Mouse (Mus musculus): ENCODE data around the gene Adamts4. TPM values are rescaled to one million over a fixed set of nuclear protein-coding genes. Genes with fewer than 3 reads are reported as not detected.
A peak's percentile ranks its signal among the peaks of the same experiment; 100 is the strongest.

Adamts4 gene
- polyA plus RNA-seq, 1 experiment from 2014 or later = 3.7 TPM

- H3K27ac ChIP-seq = no peak overlapping the region
These were observed 21.0 kb downstream of the Adamts4 start for GRCm38 (mm10) chr1:171271196-171271595.

GRCm38 (mm10) chr1:171271622-171272021 lies 21.4 kb downstream of the Adamts4 start:
- Histone ChIP-seq H3K9me3 (ENCODE audit: control insufficient read depth, low read length) (no peaks in the 10 kb centered on the region), H3K27me3 (ENCODE audit: control insufficient read depth, insufficient read depth, low read length) (no peaks in the 10 kb centered on the region), H3K27ac (no peak overlapping the region), H3K9ac (peak overlapping the region; percentile 34; the same call in 1 of the 2 replicates), H3K4me3 (replicated peaks; ENCODE audit: low read length) (peak overlapping the region; percentile 74; the same call in 1 of the 2 replicates), H3K36me3 (replicated peaks; ENCODE audit: control insufficient read depth, insufficient read depth) (peaks cover 50% of the 10 kb centered on the region), H3K4me2 (replicated peaks) (peak overlapping the region; percentile 81), H3K4me1 (replicated peaks; ENCODE audit: control insufficient read depth, insufficient read depth, low read length) (peaks cover 19% of the 10 kb centered on the region)
- 71% methylated on average over 10 of the region's 10 CpGs for WGBS
- no peak for ATAC-seq (ENCODE audit: low FRiP score)
- DNase-seq (ENCODE audit: low spot score) = no peak

More at GRCm38 (mm10) chr1:171271196-171271595, 21.0 kb downstream of the Adamts4 start:
- DNase-seq (ENCODE audit: low spot score) = no peak
- no peaks in the 10 kb centered on the region for H3K27me3 ChIP-seq (ENCODE audit: control insufficient read depth, insufficient read depth, low read length)
- H3K36me3 ChIP-seq (replicated peaks; ENCODE audit: control insufficient read depth, insufficient read depth) = peaks cover 46% of the 10 kb centered on the region
- WGBS = 57% methylated on average over 9 of the region's 9 CpGs
- peak overlapping the region; percentile 81 for H3K4me2 ChIP-seq (replicated peaks)
- peak overlapping the region; percentile 82 for H3K9ac ChIP-seq
- ATAC-seq (ENCODE audit: low FRiP score) = no peak
- H3K4me3 ChIP-seq (replicated peaks; ENCODE audit: low read length) = peak overlapping the region; percentile 74
- no peaks in the 10 kb centered on the region for H3K9me3 ChIP-seq (ENCODE audit: control insufficient read depth, low read length)
- peaks cover 19% of the 10 kb centered on the region for H3K4me1 ChIP-seq (replicated peaks; ENCODE audit: control insufficient read depth, insufficient read depth, low read length)

GRCm38 (mm10) chr1:171272086-171272485 lies 21.9 kb downstream of the Adamts4 start:
- no peak for ATAC-seq (ENCODE audit: low FRiP score)
- Histone ChIP-seq H3K4me2 (replicated peaks) (0 out of 2 replicates have a peak overlapping the region, but pooled peaks have one; percentile 81), H3K4me1 (replicated peaks; ENCODE audit: control insufficient read depth, insufficient read depth, low read length) (peaks cover 19% of the 10 kb centered on the region), H3K27me3 (ENCODE audit: control insufficient read depth, insufficient read depth, low read length) (no peaks in the 10 kb centered on the region), H3K4me3 (replicated peaks; ENCODE audit: low read length) (no peak overlapping the region), H3K36me3 (replicated peaks; ENCODE audit: control insufficient read depth, insufficient read depth) (peaks cover 55% of the 10 kb centered on the region), H3K9ac (0 out of 2 replicates have a peak overlapping the region, but pooled peaks have one; percentile 34), H3K9me3 (ENCODE audit: control insufficient read depth, low read length) (no peaks in the 10 kb centered on the region), H3K27ac (no peak overlapping the region)
- no peak for DNase-seq (ENCODE audit: low spot score)
- 94% methylated on average over 3 of the region's 3 CpGs for WGBS

- H3K36me3 ChIP-seq (replicated peaks; ENCODE audit: control insufficient read depth, insufficient read depth) = peaks cover 66% of the 10 kb centered on the region
- no peak for ATAC-seq (ENCODE audit: low FRiP score)
- WGBS = 93% methylated on average over 12 of the region's 12 CpGs
These were observed 23.9 kb downstream of the Adamts4 start for GRCm38 (mm10) chr1:171274171-171274570.

GRCm38 (mm10) chr1:171275144-171275734 lies 25.0 kb downstream of the Adamts4 start:
- Histone ChIP-seq H3K4me1 (replicated peaks; ENCODE audit: control insufficient read depth, insufficient read depth, low read length) (peaks cover 19% of the 10 kb centered on the region), H3K4me3 (replicated peaks; ENCODE audit: low read length) (no peak overlapping the region), H3K27me3 (ENCODE audit: control insufficient read depth, insufficient read depth, low read length) (no peaks in the 10 kb centered on the region), H3K9ac (no peak overlapping the region), H3K27ac (no peak overlapping the region), H3K4me2 (replicated peaks) (no peak overlapping the region), H3K36me3 (replicated peaks; ENCODE audit: control insufficient read depth, insufficient read depth) (peaks cover 66% of the 10 kb centered on the region), H3K9me3 (ENCODE audit: control insufficient read depth, low read length) (no peaks in the 10 kb centered on the region)
- DNase-seq (ENCODE audit: low spot score) = no peak
- WGBS = 80% methylated on average over 11 of the region's 11 CpGs
- ATAC-seq (ENCODE audit: low FRiP score) = no peak

More at GRCm38 (mm10) chr1:171274171-171274570, 23.9 kb downstream of the Adamts4 start:
- Histone ChIP-seq H3K9me3 (ENCODE audit: control insufficient read depth, low read length) (no peaks in the 10 kb centered on the region), H3K4me3 (replicated peaks; ENCODE audit: low read length) (no peak overlapping the region), H3K27me3 (ENCODE audit: control insufficient read depth, insufficient read depth, low read length) (no peaks in the 10 kb centered on the region), H3K27ac (no peak overlapping the region), H3K4me1 (replicated peaks; ENCODE audit: control insufficient read depth, insufficient read depth, low read length) (peaks cover 19% of the 10 kb centered on the region), H3K4me2 (replicated peaks) (no peak overlapping the region), H3K9ac (no peak overlapping the region)
- no peak for DNase-seq (ENCODE audit: low spot score)

- Histone ChIP-seq H3K4me2 (replicated peaks) (no peak overlapping the region), H3K9me3 (ENCODE audit: control insufficient read depth, low read length) (no peaks in the 10 kb centered on the region), H3K4me1 (replicated peaks; ENCODE audit: control insufficient read depth, insufficient read depth, low read length) (peaks cover 17% of the 10 kb centered on the region), H3K4me3 (replicated peaks; ENCODE audit: low read length) (no peak overlapping the region), H3K9ac (no peak overlapping the region), H3K27me3 (ENCODE audit: control insufficient read depth, insufficient read depth, low read length) (no peaks in the 10 kb centered on the region), H3K36me3 (replicated peaks; ENCODE audit: control insufficient read depth, insufficient read depth) (peaks cover 66% of the 10 kb centered on the region), H3K27ac (no peak overlapping the region)
- WGBS = 95% methylated on average over 14 of the region's 14 CpGs
- no peak for ATAC-seq (ENCODE audit: low FRiP score)
- DNase-seq (ENCODE audit: low spot score) = no peak
These were observed 26.0 kb downstream of the Adamts4 start for GRCm38 (mm10) chr1:171276110-171276748.

GRCm38 (mm10) chr1:171277736-171278135 lies 27.5 kb downstream of the Adamts4 start:
- no peaks in the 10 kb centered on the region for H3K27me3 ChIP-seq (ENCODE audit: control insufficient read depth, insufficient read depth, low read length)
- H3K4me3 ChIP-seq (replicated peaks; ENCODE audit: low read length) = no peak overlapping the region
- H3K9ac ChIP-seq = no peak overlapping the region
- DNase-seq (ENCODE audit: low spot score) (no peak), ATAC-seq (ENCODE audit: low FRiP score) (no peak)
- H3K4me2 ChIP-seq (replicated peaks) = no peak overlapping the region
- H3K27ac ChIP-seq = no peak overlapping the region
- peaks cover 14% of the 10 kb centered on the region for H3K4me1 ChIP-seq (replicated peaks; ENCODE audit: control insufficient read depth, insufficient read depth, low read length)
- H3K9me3 ChIP-seq (ENCODE audit: control insufficient read depth, low read length) = no peaks in the 10 kb centered on the region
- whole genome bisulfite sequencing = 94% methylated on average over 10 of the region's 10 CpGs
- H3K36me3 ChIP-seq (replicated peaks; ENCODE audit: control insufficient read depth, insufficient read depth) = peaks cover 63% of the 10 kb centered on the region

GRCm38 (mm10) chr1:171278436-171278835 lies 28.2 kb downstream of the Adamts4 start:
- Histone ChIP-seq H3K4me1 (replicated peaks; ENCODE audit: control insufficient read depth, insufficient read depth, low read length) (peaks cover 14% of the 10 kb centered on the region), H3K27me3 (ENCODE audit: control insufficient read depth, insufficient read depth, low read length) (no peaks in the 10 kb centered on the region), H3K36me3 (replicated peaks; ENCODE audit: control insufficient read depth, insufficient read depth) (peaks cover 63% of the 10 kb centered on the region), H3K4me2 (replicated peaks) (no peak overlapping the region), H3K9ac (no peak overlapping the region), H3K9me3 (ENCODE audit: control insufficient read depth, low read length) (no peaks in the 10 kb centered on the region), H3K27ac (no peak overlapping the region), H3K4me3 (replicated peaks; ENCODE audit: low read length) (no peak overlapping the region)
- DNase-seq (ENCODE audit: low spot score) (no peak), ATAC-seq (ENCODE audit: low FRiP score) (no peak)
- 96% methylated on average over 8 of the region's 8 CpGs for WGBS

- Histone ChIP-seq H3K4me3 (replicated peaks; ENCODE audit: low read length) (no peak overlapping the region), H3K9ac (0 out of 2 replicates have a peak overlapping the region, but pooled peaks have one; percentile 58), H3K4me2 (replicated peaks) (no peak overlapping the region), H3K4me1 (replicated peaks; ENCODE audit: control insufficient read depth, insufficient read depth, low read length) (peaks cover 14% of the 10 kb centered on the region), H3K9me3 (ENCODE audit: control insufficient read depth, low read length) (no peaks in the 10 kb centered on the region), H3K36me3 (replicated peaks; ENCODE audit: control insufficient read depth, insufficient read depth) (peaks cover 63% of the 10 kb centered on the region), H3K27ac (no peak overlapping the region), H3K27me3 (ENCODE audit: control insufficient read depth, insufficient read depth, low read length) (no peaks in the 10 kb centered on the region)
- ATAC-seq (ENCODE audit: low FRiP score) = no peak
- WGBS = 91% methylated on average over 14 of the region's 14 CpGs
- no peak for DNase-seq (ENCODE audit: low spot score)
These were observed 28.9 kb downstream of the Adamts4 start for GRCm38 (mm10) chr1:171279012-171279705.
